Mouse (Mus musculus) CH12.LX (cell line): ENCODE measurements around the gene C130074G19Rik. TPM values are rescaled to one million over a fixed set of nuclear protein-coding genes. Genes with fewer than 3 reads are reported as not detected.
A peak's percentile ranks its signal among the peaks of the same experiment; 100 is the strongest.

Source experiments
- DNase-seq: peaks from one replicate; pipeline ENCODE4 v3.0.0-alpha.2; 2013; ENCODE audit errors: extremely low read depth
- H3K27ac ChIP-seq: 2 replicates; pipeline ENCODE4 v1.5.1; 2012; ENCODE audit warnings: low read depth, mild to moderate bottlenecking, control low read depth, moderate library complexity; ENCODE audit not compliant: insufficient read depth
- H3K27me3 ChIP-seq: replicated peaks from 2 replicates; pipeline ENCODE3; 2012; ENCODE audit warnings: inconsistent platforms
- H3K36me3 ChIP-seq, 2 experiments: replicated peaks in 1 of 2; 2 replicates each; pipeline versions ENCODE3 to v1.6.1; 2012; ENCODE audit warnings: inconsistent platforms in 1 of 2, low read length in 1 of 2, mild to moderate bottlenecking in 1 of 2, mixed read lengths in 1 of 2, moderate library complexity in 1 of 2; ENCODE audit not compliant: control insufficient read depth in 1 of 2, insufficient read depth in 1 of 2
- H3K4me1 ChIP-seq, 2 experiments: 2 replicates each; pipeline ENCODE4 v1.6.1; 2012; ENCODE audit warnings: inconsistent platforms in 1 of 2, moderate library complexity in 1 of 2; ENCODE audit not compliant: insufficient read depth in 2 of 2, control insufficient read depth in 1 of 2
- H3K4me2 ChIP-seq: 2 replicates; pipeline ENCODE4 v1.6.1; 2012; ENCODE audit warnings: low read depth, mild to moderate bottlenecking, control low read depth; ENCODE audit not compliant: poor library complexity, insufficient read depth, severe bottlenecking
- H3K4me3 ChIP-seq, 3 experiments: fragments of 150-350 bp in 1 of 3; sonication (generic) in 1 of 3; replicated peaks in 1 of 3; 2 replicates each; pipeline versions ENCODE3 to v1.5.1; 2011 to 2012; ENCODE audit warnings: low read depth in 2 of 3, low read length in 2 of 3, mild to moderate bottlenecking in 2 of 3, moderate library complexity in 2 of 3, control low read depth in 1 of 3, improper control_type of control experiment in 1 of 3, inconsistent platforms in 1 of 3, mixed read lengths in 1 of 3; ENCODE audit not compliant: poor library complexity in 1 of 3
- H3K79me2 ChIP-seq: replicated peaks from 2 replicates; pipeline ENCODE4 v1.6.1; 2012; ENCODE audit warnings: mild to moderate bottlenecking, moderate library complexity; ENCODE audit not compliant: control insufficient read depth, poor library complexity, insufficient read depth, severe bottlenecking; ENCODE audit errors: extremely low read depth
- H3K9ac ChIP-seq: 2 replicates; pipeline ENCODE4 v1.6.1; 2012; ENCODE audit warnings: low read depth, mild to moderate bottlenecking, control low read depth, moderate library complexity; ENCODE audit not compliant: insufficient read depth
- H3K9me3 ChIP-seq: replicated peaks from 2 replicates; pipeline ENCODE3; 2012; ENCODE audit warnings: low read length, inconsistent platforms, mixed read lengths
- BHLHE40 ChIP-seq: IDR thresholded peaks from 2 replicates; pipeline ENCODE4 v1.6.1; 2011; ENCODE audit warnings: mild to moderate bottlenecking, low read depth, low read length, improper control_type of control experiment
- E2F4 ChIP-seq: IDR thresholded peaks from 2 replicates; pipeline ENCODE4 v1.6.1; 2011; ENCODE audit warnings: low read depth, low read length, improper control_type of control experiment; ENCODE audit not compliant: insufficient replicate concordance
- ELF1 ChIP-seq: IDR thresholded peaks from 2 replicates; pipeline ENCODE4 v1.6.1; 2014; ENCODE audit warnings: low read depth, mild to moderate bottlenecking, inconsistent platforms, low read length, improper control_type of control experiment
- EP300 ChIP-seq: IDR thresholded peaks from 2 replicates; pipeline ENCODE4 v1.6.1; 2011; ENCODE audit warnings: low read length, improper control_type of control experiment
- ETS1 ChIP-seq: conservative IDR thresholded peaks from 2 replicates; pipeline ENCODE4 v1.6.1; 2012; ENCODE audit warnings: low read depth, mild to moderate bottlenecking, inconsistent platforms, low read length, improper control_type of control experiment, moderate library complexity
- GABPA ChIP-seq: IDR thresholded peaks from 2 replicates; pipeline ENCODE4 v1.6.1; 2012; ENCODE audit warnings: low read depth, low read length, improper control_type of control experiment, inconsistent platforms; ENCODE audit not compliant: insufficient replicate concordance
- HCFC1 ChIP-seq: IDR thresholded peaks from 2 replicates; pipeline ENCODE4 v1.6.1; 2012; ENCODE audit warnings: low read depth, mild to moderate bottlenecking, inconsistent platforms, low read length, improper control_type of control experiment
- IRF4 ChIP-seq: IDR thresholded peaks from 2 replicates; pipeline ENCODE4 v1.6.1; 2014; ENCODE audit warnings: low read depth, mild to moderate bottlenecking, inconsistent platforms, low read length, improper control_type of control experiment
- JUND ChIP-seq: conservative IDR thresholded peaks from 2 replicates; pipeline ENCODE4 v1.6.1; 2011; ENCODE audit warnings: low read depth, low read length, improper control_type of control experiment
- MAFK ChIP-seq: IDR thresholded peaks from 2 replicates; pipeline ENCODE4 v1.6.1; 2011; ENCODE audit warnings: low read length, improper control_type of control experiment; ENCODE audit not compliant: insufficient replicate concordance
- MAX ChIP-seq: IDR thresholded peaks from 2 replicates; pipeline ENCODE4 v1.6.1; 2011; ENCODE audit warnings: low read length, improper control_type of control experiment
- MAZ ChIP-seq: IDR thresholded peaks from 2 replicates; pipeline ENCODE4 v1.6.1; 2012; ENCODE audit warnings: low read depth, mild to moderate bottlenecking, inconsistent platforms, low read length, improper control_type of control experiment, moderate library complexity
- MXI1 ChIP-seq: IDR thresholded peaks from 2 replicates; pipeline ENCODE4 v1.6.1; 2011; ENCODE audit warnings: mild to moderate bottlenecking, low read depth, low read length, improper control_type of control experiment
- MYC ChIP-seq: IDR thresholded peaks from 2 replicates; pipeline ENCODE4 v1.6.1; 2011; ENCODE audit warnings: low read depth, mild to moderate bottlenecking, improper control_type of control experiment, low read length
- NELFE ChIP-seq: IDR thresholded peaks from 2 replicates; pipeline ENCODE4 v1.6.1; 2011; ENCODE audit warnings: low read depth, low read length, improper control_type of control experiment
- NRF1 ChIP-seq: IDR thresholded peaks from 2 replicates; pipeline ENCODE4 v1.6.1; 2014; ENCODE audit warnings: low read depth, mild to moderate bottlenecking, inconsistent platforms, low read length, improper control_type of control experiment, moderate library complexity
- POLR2A ChIP-seq: IDR thresholded peaks from 2 replicates; pipeline ENCODE4 v1.6.1; 2011; ENCODE audit warnings: low read depth, mild to moderate bottlenecking, improper control_type of control experiment, low read length
- POLR2AphosphoS2 ChIP-seq: IDR thresholded peaks from 2 replicates; pipeline ENCODE4 v1.6.1; 2011; ENCODE audit warnings: low read depth, low read length, improper control_type of control experiment
- SIN3A ChIP-seq: IDR thresholded peaks from 2 replicates; pipeline ENCODE4 v1.6.1; 2012; ENCODE audit warnings: low read length, improper control_type of control experiment, inconsistent platforms
- SMC3 ChIP-seq: IDR thresholded peaks from 2 replicates; pipeline ENCODE4 v1.6.1; 2011; ENCODE audit warnings: low read depth, low read length, improper control_type of control experiment
- TBP ChIP-seq: conservative IDR thresholded peaks from 2 replicates; pipeline ENCODE4 v1.6.1; 2011; ENCODE audit warnings: low read depth, low read length, improper control_type of control experiment
- TCF12 ChIP-seq: IDR thresholded peaks from 2 replicates; pipeline ENCODE4 v1.6.1; 2014; ENCODE audit warnings: low read depth, mild to moderate bottlenecking, inconsistent platforms, low read length, improper control_type of control experiment
- UBTF ChIP-seq: IDR thresholded peaks from 2 replicates; pipeline ENCODE4 v1.6.1; 2012; ENCODE audit warnings: low read depth, mild to moderate bottlenecking, inconsistent platforms, low read length, improper control_type of control experiment, moderate library complexity
- ZC3H11A ChIP-seq: IDR thresholded peaks from 2 replicates; pipeline ENCODE4 v1.6.1; 2012; ENCODE audit warnings: low read depth, mild to moderate bottlenecking, inconsistent platforms, low read length, improper control_type of control experiment
- ZMIZ1 ChIP-seq: IDR thresholded peaks from 2 replicates; pipeline ENCODE4 v1.6.1; 2012; ENCODE audit warnings: low read depth, mild to moderate bottlenecking, inconsistent platforms, low read length, improper control_type of control experiment
- dilution Hi-C: fragments of 300-500 bp; cut with MboI; formaldehyde crosslinking; loops from 2 replicates; pipeline ENCODE4 v1.14.3; 2020; ENCODE audit warnings: low sequenced_read_pairs; ENCODE audit not compliant: extremely low pct_unique_long_range_greater_than_20kb, extremely low pct_ligation_motif_present
- in situ Hi-C: fragments of 300-500 bp; cut with MboI; formaldehyde crosslinking; loops from 3 replicates; pipeline ENCODE4 v1.14.3; 2019; ENCODE audit warnings: low sequenced_read_pairs, low pct_ligation_motif_present, low pct_unique_long_range_greater_than_20kb, mixed read lengths
- polyA plus RNA-seq: library from polyadenylated mRNA; unstranded; fragments of >175 nt; gene quantifications from 2 replicates; pipeline ENCODE4 v1.2.1, GENCODE M21; 2012; ENCODE audit warnings: low read depth; ENCODE audit not compliant: insufficient read length
- total RNA-seq, 2 experiments: library from RNA; depleted of rRNA; stranded (reverse); fragments of 300-350 nt in 1 of 2; fragments of >200 nt in 1 of 2; gene quantifications; 2 replicates each; pipeline ENCODE4 v1.2.3; 2012 to 2014

C130074G19Rik gene
- total and polyA plus RNA-seq, 3 experiments, result not detected

DNA sequence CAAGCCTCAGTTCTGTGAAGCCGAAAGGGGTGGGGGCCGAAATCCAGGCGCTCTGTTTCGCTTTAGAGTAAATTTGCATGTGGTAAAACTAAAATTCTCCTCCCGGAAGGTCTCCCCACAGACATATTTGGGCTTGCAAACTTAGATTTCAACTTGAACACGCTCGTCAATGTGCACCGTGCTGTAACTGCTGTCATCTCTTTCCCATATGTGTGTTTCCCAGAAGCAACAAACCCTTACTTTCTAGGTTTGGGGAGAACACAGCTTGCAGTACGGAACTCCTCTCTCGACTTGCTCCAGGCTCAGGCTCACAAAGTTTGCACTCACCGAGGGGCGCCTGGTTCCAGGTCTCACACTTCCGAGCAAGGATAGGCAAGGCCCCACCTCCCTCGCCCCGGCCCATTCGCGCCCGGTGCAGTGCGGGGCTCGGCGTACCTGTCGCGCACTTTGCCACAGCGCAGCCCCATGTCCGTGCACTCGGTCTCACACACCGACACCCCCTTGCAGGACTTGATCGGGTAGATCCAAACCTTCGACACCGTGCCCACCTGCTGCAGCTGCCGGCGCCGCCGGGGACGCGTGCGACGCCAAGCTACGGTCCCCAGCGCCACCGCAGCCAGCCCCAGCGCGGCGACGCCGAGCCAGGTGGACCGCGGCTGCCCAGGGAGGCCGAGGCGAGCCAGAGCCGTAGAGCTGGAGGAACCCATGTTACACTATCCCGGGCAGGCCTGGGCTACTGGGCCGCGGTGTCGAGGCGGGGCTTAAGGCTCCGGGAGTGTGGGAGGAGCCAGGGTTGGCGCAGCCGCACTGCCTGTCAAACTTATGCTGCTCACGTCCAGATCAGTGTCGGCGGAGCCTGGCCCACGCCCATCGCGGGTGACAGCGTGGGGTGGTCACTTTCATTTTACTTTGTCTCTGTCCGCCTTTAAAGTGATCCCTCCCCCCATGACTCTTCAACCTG lies 37.6 kb downstream of the C130074G19Rik start:
- H3K4me3 ChIP-seq, result peak overlapping the region; percentile 81 to 86 (median 81)
- H3K27me3 ChIP-seq, result no peaks in the 10 kb centered on the region
- TF ChIP-seq E2F4 (no peak), POLR2A (peak; percentile 87), EP300 (0 out of 2 replicates have a peak, but pooled peaks have one; percentile 21), JUND (no peak), MAFK (0 out of 2 replicates have a peak, but pooled peaks have one; percentile 8), MYC (0 out of 2 replicates have a peak, but pooled peaks have one; percentile 54), MXI1 (peak; percentile 80), BHLHE40 (peak; percentile 35), ZC3H11A (no peak), IRF4 (0 out of 2 replicates have a peak, but pooled peaks have one; percentile 13), NELFE (peak; percentile 83), ZMIZ1 (peak; percentile 68; the same call in 1 of the 2 replicates), MAZ (peak; percentile 87; the same call in 1 of the 2 replicates), NRF1 (peak; percentile 85), SMC3 (no peak), SIN3A (peak; percentile 53; the same call in 1 of the 2 replicates), HCFC1 (no peak; the same call in 1 of the 2 replicates), GABPA (no peak), TCF12 (peak; percentile 50; the same call in 1 of the 2 replicates), ELF1 (peak; percentile 60), POLR2AphosphoS2 (no peak), MAX (peak; percentile 31; the same call in 1 of the 2 replicates), ETS1 (0 out of 2 replicates have a peak, but pooled peaks have one; percentile 9), TBP (peak; percentile 70; the same call in 1 of the 2 replicates), UBTF (no peak; the same call in 1 of the 2 replicates)
- TF ChIP-seq, all 38 proteins: peak for 17
- Histone ChIP-seq H3K27ac (peak overlapping the region; percentile 72), H3K4me2 (peak overlapping the region; percentile 96), H3K79me2 (no peaks in the 10 kb centered on the region; the same call in 1 of the 2 replicates), H3K36me3 (peaks cover 0 to 9% of the 10 kb centered on the region in 2 experiments), H3K4me1 (peaks cover 6 to 38% of the 10 kb centered on the region in 2 experiments), H3K9ac (peak overlapping the region; percentile 62), H3K9me3 (no peaks in the 10 kb centered on the region)
- peak; percentile 85 for DNase-seq
- in situ Hi-C loops, result loop anchor here (25.0 kb wide), 1 partner anchor 342 kb away; no protein-coding TSS in a partner anchor
- dilution Hi-C loops, result no loop called here
